Mouse (Mus musculus) adrenal gland, postnatal 14 days (tissue): ENCODE results near the gene Rab32. TPM values are rescaled to one million over a fixed set of nuclear protein-coding genes. Genes with fewer than 3 reads are reported as not detected.
"Not testable (repeated sequence)": the region's sequence is repeated elsewhere in the genome, so short reads cannot be mapped to it uniquely, and the experiment has no call there.

Experiments used
- DNase-seq: peaks from one replicate; pipeline ENCODE4 v3.0.0; 2021; ENCODE audit warnings: mixed read lengths
- long read RNA-seq, 2 experiments: library from polyadenylated mRNA; stranded (forward); transcript quantifications; one replicate each; pipeline ENCODE4 v2.0.0; 2021
- total RNA-seq: library from RNA; stranded (reverse); gene quantifications from 2 replicates; pipeline ENCODE4 v1.2.3, GENCODE M21; 2021

The Rab32 gene
- 5.0 and 7.1 TPM in 2 replicates for total RNA-seq
- long read RNA-seq, experiment 1, transcript Rab32-201 (3 exons, 2,149 nt), result major isoform, 8 of 11 reads
- long read RNA-seq, experiment 1, partial matches to known transcripts, result 3 of 11 reads
- long read RNA-seq, experiment 1, other reads (novel, unspliced or antisense), result 0 of 11 reads
- long read RNA-seq, experiment 2, partial matches to known transcripts, result 0 of 2 reads
- long read RNA-seq, experiment 2, other reads (novel, unspliced or antisense), result 1 of 2 reads

GRCm38 (mm10) chr10:10557570-10558336 lies at the start of gene Rab32:
TSS of gene Rab32 (minus strand) at chr10:10558265.
- peak; percentile 98 for DNase-seq

- DNase-seq, result no peak
These were observed 42.7 kb upstream of the Rab32 start for GRCm38 (mm10) chr10:10600771-10601170.

DNA sequence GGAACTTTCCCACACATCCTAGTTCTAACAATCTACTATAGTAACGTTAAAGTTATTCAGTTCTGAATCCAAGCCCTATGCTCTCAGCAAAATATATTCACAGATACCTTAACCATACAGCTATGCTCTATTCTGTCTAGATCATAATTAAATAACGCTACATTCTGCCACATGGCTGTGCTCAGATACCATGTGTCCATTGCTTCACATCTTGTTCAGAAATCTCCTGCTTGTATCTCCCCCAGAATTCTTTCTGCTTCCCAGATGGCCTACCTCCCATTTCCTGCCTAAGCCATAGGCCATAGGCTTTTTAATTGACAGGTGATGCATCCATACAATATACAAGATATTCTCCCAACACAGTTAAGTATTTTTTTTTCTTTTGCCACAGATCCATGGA lies 39.4 kb upstream of the Rab32 start:
- not testable (repeated sequence) for DNase-seq

DNA sequence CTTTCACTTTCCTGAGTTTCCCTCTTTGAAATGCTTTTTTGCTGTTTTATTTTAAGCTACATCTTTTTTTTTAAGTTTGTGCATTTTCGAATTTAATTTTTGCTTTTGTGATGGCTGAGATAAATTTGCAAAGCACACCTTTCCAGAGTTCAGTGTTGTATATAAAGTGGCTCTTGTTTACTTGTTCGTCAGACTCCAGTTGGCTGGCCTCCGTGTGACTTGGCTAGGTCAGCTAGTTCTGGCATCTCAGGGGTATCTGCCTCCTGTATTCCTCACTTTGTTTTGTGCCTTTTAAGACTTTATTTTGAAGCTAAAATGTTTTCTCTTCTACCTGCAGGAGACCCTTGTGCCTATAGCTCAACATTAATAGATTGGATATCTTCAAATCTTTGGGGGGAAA lies 22.7 kb upstream of the Rab32 start:
- DNase-seq, result no peak

DNA sequence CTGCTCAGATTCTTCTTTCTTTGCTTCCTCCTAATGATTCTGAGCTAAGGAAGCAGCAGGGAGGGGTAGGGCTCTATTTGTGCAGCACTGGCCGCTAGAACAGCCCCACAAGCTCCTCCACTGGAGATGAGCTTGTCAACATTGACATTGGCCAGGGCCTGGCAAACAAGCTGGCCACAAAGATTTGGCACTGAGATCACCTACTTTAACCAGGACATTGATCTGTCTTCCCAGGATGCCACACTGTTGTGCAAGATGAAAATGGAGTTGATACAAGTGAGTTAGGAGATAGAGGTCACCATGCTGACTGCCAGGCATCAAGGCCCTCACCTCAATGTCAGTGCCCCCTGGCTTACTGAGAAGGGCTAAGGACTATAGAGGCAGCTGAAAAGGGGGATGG lies 21.8 kb upstream of the Rab32 start:
- DNase-seq, result no peak

- DNase-seq, result no peak
These were observed 259 bp upstream of the Rab32 start for GRCm38 (mm10) chr10:10558337-10558711.

DNA sequence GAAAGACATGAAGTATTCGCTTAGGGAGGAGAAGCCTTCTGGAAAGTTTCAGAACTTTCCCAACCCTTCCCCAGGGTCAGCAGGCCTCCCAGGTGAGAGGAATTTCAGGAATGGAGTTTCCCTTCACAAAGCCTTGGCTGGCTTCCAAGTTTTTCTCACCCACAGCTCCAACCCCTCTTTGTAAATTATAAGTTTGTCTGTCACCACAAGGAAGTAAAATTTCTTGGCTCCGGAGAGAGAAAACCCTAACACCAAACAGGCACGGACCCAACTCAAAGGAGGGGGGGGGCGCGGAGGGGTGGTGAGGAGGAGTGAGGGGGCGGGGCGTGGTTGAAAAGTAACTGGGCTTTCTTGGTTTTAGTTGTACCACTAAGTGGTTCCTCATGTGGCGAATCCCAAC lies 980 bp downstream of the Rab32 start:
- peak; percentile 41 for DNase-seq

GRCm38 (mm10) chr10:10555676-10556075 lies 2.4 kb downstream of the Rab32 start:
- no peak for DNase-seq

- DNase-seq, result peak; percentile 59
These were observed 2.8 kb downstream of the Rab32 start for GRCm38 (mm10) chr10:10555221-10555620.

GRCm38 (mm10) chr10:10550134-10550533 lies 7.9 kb downstream of the Rab32 start:
- no peak for DNase-seq

- no peak for DNase-seq
These were observed 11.4 kb downstream of the Rab32 start for GRCm38 (mm10) chr10:10546623-10547022.

- DNase-seq, result no peak
These were observed 13.1 kb downstream of the Rab32 start for GRCm38 (mm10) chr10:10544955-10545354.

Other genes with a start within 250 kb of the Rab32 start
- 0.45 and 0.48 TPM in 2 replicates for gene Adgb, start 85.9 kb downstream of the Rab32 start, total RNA-seq
- not detected in 2 replicates for gene Gm10944, start 123.1 kb upstream of the Rab32 start, total RNA-seq